Mouse (Mus musculus): ENCODE measurements around the gene Tmem88.

Tmem88 gene

DNA sequence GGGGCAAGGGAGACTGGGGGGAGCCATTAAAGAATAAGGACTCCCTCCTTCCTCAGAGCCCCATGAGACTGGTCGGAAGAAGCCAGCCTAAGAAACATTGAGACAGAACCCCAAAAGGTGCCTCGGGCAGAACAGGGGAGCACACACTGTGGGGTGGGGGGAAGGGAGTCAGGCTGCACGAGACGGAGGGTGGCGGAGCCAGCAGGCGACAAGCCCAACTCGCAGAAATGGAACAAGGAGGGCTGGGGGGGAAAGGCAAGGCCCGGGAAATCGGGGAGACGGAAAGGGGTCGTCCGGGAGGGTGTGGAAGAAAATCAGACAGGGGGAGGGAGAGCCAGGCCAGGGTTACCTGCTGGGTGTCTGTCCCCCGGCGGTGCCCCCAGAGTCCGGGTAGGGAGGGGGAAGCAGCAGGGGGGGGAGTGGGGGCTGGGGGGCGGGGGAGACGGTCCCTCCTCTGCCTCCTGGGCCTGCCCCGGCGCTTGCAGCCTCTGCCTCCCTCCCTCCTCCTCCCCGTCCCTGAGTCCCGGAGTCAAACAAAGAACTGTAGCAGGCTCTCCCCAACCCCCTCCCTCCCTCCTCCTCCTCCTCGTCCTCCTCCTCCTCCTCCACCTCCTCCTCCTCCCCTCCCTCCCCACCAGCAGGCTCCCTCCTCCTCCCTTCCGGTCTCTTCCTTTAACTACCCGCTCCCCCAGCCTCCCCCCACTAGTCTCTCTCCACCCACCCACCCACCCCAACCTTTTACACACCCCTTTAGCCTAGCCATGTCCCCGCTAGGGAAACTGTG is 17.8 kb upstream of the Tmem88 start:
- peak; percentile 84 for DNase-seq

DNA sequence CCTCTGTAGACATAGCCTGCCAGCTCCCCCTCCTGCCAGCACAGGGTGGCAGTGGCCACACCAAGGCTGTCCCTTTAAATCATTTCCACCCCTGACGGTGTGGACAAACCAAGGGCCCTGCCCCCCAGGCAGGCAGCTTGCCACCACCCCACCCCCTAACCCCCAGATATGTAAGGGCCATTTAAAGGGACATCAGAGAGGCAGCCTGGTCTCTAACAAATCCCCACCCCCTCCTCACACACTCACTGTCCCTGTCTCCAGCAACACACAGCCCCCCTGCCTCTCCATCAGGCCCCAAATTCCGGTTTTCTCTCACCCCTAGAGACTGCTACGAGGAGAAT is 17.3 kb upstream of the Tmem88 start:
- peak; percentile 89 for DNase-seq

- DNase-seq = peak; percentile 61
Observed at GRCm38 (mm10) chr11:69414421-69415326, 16.6 kb upstream of the Tmem88 start.

DNA sequence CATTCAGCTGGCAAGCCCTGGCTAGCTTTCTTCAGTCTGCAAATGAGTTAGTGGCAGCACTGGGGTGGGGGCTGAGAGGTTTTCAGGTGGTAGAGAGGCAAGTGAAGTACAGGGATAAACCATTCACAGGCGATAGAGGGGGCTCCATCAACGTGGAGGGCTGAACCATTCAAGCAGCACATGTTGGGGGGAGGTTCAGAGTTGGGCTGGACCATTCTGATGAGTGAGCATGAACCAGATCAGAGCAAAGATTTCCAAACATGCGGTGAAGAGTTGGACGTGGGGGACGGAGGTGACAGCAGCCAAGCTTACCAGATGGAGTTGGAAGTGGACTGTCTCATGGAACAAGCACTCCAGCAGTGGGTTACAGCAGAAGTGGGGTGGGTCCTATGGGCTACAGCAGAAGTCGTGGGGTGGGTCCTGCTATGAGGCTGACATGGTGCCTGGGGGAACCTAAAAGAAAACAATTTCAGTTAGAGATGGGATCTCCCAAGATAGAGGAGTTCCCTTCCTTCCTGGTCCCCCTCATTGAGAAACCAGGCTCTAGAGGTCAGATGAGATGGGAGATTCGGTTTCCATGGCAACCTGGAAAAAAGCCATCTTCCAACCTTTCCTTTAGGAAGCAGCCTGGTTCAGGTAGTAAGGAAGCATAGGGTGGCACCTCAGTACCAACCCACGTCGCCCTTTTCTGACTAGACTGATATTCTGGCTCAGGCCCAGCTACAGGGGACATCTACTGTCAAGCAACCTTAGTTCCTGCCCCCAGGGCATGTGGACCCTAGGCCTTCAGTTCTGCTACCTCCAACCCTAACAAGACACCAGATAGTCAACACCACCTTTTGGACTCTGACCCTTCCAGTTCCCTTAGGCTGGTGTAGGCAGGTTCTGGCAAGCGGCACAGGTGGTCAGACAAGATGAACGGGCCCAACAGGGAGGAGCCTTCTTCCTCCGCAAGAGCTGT is 15.5 kb upstream of the Tmem88 start, which contains the start of gene Kdm6b:
Kdm6b (minus strand) TSS at position 455 of the 961 bp plus-strand sequence.
- peak; percentile 82 for DNase-seq

DNA sequence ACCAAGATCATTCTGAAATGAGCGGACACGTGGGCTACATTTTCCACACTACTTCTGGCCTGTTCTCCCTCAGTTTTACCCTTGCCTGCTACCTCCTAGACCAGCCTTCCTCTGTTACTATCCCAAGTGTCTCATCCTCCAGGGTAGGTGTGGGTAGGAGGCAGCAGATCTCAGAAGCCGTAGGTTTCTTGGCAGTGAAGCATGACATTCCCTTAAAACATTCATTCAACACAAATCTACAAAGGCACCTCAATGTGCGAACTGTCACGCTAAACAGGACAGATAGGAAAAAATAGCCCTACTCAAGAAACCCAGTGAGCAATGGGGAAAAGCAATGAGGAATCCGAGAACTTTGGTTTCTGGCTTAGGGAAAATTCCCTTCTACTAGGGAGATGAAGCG is 14.5 kb upstream of the Tmem88 start:
- DNase-seq = no peak

DNA sequence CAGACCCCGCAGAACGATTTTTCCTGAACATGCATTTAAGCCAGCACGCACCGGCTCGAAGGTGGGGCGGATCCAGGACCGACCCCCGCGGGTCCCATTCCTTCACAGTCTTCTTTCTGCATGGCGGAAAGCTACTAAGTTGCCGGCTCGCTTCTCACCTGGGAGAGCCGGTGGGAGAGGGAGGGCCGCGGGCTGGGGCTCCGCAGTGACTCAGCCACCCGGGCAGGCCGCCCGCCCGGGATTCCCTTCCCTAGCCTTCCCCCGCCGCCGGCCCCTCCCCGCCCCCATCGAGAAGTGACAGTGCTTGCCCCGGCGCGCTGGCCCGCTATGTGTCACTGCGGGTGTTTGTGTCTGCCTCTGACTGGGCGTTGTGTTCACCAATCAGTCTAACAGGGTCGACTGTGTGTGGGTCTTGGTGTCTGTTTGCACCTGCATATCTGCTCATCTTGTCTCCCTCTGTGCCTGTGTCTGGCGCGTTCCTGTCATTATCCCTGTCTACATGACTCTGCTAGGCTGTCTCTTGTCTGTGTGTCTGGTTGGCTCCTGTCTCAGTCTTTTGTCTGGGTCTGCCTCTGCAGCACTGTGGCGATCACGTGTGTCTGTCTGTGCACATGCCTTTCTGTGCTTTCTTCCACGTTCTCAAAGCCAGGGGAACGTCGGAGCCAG is 13.6 kb upstream of the Tmem88 start:
- peak; percentile 67 for DNase-seq

GRCm38 (mm10) chr11:69411073-69411535 is 13.1 kb upstream of the Tmem88 start:
- peak; percentile 93 for DNase-seq

DNA sequence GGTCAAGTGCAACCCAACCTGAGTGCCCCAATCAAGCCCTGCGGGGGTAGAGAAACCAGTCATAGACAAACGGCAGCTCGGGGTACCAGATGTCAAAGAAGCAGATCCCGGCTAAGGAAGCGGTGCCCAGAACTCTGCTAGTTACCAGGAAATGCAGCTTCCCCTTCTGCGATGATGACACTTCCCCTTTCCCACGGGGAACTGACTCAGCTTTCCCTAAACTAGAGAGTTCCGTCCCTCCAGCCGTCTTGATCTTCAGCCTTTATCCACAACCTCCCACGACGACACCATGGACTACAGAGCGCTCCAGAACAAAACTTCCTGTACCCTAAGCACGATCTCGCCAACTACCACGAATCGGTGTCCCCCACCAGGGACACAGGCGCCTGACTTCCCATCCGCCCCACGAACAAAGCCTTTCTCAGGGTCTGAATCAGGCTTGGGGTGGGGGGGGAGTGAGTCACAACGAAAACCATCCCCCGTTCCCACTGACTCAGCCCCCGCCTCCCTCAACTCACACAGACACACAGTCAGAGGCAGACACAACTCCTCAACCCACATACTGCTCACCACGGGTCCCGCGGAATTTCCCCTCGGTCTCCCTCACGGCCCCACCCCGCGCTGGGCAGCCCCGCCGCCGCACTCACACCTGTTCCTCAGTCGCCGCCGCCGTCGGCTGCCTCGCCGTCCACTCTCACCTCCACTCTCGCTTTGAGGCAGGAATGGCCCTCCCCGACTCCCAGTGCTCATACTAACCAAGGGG is 12.5 kb upstream of the Tmem88 start:
- no peak for DNase-seq

GRCm38 (mm10) chr11:69410045-69410309 is 11.9 kb upstream of the Tmem88 start:
- no peak for DNase-seq

GRCm38 (mm10) chr11:69409378-69410044 is 11.5 kb upstream of the Tmem88 start:
- DNase-seq = peak; percentile 82

DNA sequence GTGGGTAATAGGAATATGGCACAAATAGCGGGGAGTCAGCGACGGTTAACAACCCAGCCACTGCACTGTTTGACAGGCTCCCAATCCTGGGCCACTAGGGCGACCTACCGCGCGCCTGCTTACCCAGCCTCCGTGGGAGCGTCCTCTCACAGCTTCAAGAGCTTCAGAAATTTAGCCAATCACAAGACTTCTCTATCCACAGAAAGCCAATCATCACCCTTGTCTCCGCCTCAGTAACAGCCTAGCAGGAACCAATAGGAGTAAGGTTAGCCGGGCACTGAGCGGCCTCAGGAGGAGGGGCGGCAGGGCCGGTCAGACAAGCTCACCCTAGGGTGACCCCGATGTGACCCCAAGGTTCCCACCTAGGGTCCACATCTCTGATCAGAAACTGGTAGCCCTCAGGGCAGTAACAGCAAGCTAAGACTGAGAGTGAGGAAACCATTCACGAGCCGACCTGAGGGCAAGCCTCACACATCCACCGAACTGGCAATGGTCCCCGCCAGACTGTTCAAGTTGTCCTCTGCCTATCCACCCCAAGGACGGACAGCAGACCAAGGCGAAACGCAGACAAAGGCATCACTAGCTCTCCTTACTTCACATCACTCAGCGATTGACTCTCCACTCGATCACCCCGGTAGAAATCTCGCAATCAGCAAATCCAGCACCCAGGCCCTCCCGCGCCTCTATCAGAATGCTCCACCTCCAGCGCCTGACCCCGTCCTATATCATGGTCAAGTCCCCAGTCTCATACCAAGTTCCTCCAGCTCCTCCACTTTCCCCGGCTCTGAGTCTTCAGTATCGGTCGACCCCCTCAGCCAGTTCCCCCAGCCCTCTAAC is 10.7 kb upstream of the Tmem88 start:
- DNase-seq = peak; percentile 90

DNA sequence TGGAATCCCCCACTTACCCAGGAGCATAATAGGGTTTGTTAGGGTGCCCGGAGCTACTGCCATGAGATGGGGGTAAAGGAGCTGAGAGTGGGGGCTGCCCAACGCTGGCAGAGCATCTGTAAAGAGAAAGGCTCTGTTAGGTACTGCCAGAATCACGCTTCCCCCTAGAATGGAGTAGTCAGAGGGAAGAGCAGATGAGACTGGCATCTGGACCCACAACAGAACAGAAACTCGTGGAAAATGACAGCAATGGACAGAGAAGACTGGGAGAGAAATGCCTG is 9.6 kb upstream of the Tmem88 start:
- peak; percentile 41 for DNase-seq

- peak; percentile 54 for DNase-seq
Observed at GRCm38 (mm10) chr11:69406867-69407723, 9.1 kb upstream of the Tmem88 start.

- peak; percentile 63 for DNase-seq
Observed at GRCm38 (mm10) chr11:69406282-69406681, 8.2 kb upstream of the Tmem88 start.

DNA sequence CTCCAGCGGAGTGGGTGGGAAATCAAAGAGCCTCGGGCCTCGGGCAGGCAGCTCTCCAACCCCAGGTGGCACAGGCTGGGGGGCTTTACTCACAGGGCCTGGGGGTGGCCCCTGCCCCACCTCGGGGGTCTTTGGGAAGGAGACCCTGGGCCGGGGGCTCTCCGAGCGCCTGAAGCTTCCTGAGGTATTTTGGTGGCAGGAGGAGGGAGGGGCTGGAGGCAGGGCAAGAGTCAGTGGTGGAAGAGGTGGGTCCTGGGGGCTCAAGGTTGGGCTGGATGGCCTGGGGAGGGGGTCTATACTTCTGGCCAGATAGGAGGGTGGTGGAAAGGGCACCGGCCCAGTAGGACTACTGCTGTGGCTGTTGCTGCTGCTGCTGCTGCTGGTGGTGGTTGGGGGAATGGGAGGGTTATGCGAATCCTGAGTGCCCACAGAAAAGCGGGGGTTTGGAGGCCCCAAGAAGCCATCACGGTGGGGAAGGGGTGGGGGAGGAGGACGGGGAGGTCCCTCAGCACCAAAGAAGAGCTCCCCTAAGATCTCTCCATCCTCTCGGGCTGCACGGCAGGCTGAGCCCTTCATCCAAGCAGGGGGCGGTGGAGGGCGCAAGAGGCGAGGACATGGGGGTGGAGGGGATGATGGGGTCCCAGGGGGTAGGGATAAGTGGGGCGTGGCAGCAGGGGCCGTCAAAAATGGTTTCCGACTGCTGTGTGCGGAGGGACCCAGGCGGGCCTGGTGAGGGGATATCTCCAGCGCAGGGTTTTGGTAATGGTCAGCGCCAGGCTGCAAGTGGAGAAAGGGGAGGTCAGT is 7.6 kb upstream of the Tmem88 start:
- DNase-seq = peak; percentile 66

GRCm38 (mm10) chr11:69404595-69405396 is 6.8 kb upstream of the Tmem88 start:
- DNase-seq = peak; percentile 57
